Mouse (Mus musculus) c-Kit-positive CD71-positive TER-119-negative erythroid progenitor cells, embryonic 14.5 days (primary cell): ENCODE results near the gene Parva.
A peak's percentile ranks its signal among the peaks of the same experiment; 100 is the strongest.

ENCODE experiments used
- DNase-seq: peaks from one replicate; pipeline ENCODE4 v3.0.0-alpha.2; 2013; ENCODE audit warnings: low read depth

The Parva gene

GRCm38 (mm10) chr7:112427357-112428157 lies at the start of gene Parva:
Gene Parva (plus strand): TSS chr7:112427505.
- DNase-seq, result no peak

- DNase-seq, result no peak
Measured at GRCm38 (mm10) chr7:112378056-112378455, 49.2 kb upstream of the Parva start.

- DNase-seq, result no peak
Measured at GRCm38 (mm10) chr7:112378476-112378875, 48.8 kb upstream of the Parva start.

DNA sequence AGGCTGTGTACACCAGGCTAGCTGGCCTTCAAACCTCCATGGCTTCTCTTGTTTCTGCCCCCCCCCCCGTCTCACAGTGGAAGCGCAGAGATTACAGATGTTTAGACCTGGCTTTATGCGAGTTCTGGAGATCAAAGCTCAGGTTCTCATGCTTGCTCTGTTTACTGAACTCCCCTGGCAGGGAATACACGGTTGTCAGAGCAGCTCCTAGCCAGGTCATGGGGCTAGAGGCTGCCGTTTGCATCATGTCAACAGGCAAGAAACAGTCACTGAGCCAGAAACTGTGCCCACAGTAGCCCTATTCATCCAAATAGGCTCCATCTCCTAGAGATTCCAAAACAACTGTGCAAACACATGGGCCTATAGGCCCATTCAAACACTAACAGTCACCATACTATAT lies 40.8 kb upstream of the Parva start:
- DNase-seq, result no peak

GRCm38 (mm10) chr7:112387876-112388275 lies 39.4 kb upstream of the Parva start:
- no peak for DNase-seq

DNA sequence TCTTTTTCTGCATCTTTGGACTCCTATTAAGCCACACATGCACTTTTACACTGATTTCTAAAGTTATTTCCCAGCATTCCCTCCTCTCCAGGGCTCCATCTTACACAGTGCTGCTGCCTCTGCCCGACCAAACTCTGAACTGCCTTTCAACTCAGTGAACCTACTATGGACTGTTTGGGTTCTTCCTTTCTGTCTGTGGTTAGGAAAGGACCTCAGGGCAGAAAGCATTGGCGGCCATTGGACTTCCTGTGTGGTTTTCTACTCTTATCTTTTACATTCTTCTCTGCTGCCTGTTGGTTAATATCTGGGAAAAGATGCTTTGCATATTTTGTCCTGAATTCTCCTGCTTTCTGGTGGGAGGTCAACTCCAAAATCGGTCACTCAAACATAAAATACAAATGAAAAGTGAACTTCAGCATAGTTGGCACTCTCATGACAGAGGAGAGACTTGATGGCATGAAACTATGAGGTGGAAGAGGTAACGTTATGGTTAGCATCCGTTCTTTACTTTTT lies 38.9 kb upstream of the Parva start:
- DNase-seq, result no peak

DNA sequence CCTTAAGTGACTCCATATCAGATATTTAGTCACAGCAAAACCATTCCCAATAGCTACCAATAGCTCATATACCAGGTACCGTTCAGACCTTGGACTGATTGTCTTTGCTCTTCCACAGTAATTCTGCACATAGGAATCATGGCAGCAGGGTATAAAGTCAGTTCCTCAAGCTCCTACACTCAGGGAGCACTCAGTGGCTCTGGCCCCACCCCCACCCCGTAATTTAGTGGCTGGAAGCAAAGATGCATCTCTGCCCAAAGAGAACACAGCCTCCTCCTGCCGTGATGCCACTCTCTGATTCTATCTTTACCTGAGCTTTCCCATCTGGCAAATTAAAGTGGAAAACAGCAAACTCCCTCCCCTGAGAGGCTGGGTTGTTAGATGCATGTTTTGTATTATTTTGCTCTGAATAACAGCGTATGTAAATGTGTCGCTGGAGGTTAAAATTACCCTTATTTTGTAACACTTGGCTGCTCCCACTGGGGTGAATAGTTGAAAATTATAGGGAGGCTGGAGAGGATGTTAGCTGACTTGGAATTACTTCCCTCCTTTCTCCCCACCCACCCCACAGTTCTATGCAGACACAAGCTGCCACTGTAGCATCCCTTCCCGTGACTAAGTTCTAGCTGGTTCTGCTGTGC lies 37.6 kb upstream of the Parva start:
- no peak for DNase-seq

- DNase-seq, result no peak
Measured at GRCm38 (mm10) chr7:112390252-112390936, 36.9 kb upstream of the Parva start.

DNA sequence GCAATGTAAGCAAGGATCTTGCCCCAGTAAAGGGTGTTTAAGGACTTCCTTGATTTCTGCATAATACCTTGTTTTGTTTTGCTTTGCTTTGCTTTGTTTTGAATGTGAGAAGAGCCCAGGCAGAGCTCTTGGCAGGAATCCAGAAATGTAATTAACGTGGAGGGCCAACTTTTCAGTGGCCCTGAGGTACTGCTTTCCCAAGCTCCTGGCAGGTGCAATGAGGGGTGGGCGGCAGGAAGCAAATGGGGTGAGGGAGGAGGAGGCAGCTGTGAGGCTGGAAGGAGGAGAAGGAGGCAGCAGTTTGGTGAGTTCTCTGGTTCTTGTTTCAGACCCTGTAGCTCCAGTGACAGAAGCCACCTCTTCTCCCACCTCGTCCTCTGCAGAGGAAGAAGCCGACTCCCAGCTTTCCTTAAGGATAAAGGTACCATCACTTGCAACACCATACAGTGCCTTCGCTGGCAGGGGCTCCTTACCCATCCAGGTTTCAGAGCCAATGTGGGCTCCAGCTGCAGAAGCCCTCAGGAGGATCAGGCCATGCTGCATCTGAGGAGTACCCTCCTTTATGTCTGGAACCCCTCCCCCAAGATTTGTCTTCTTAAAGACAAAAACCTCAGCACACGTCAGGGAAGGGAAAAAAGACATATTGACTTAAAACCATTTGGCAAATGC lies 36.2 kb upstream of the Parva start:
- no peak for DNase-seq

DNA sequence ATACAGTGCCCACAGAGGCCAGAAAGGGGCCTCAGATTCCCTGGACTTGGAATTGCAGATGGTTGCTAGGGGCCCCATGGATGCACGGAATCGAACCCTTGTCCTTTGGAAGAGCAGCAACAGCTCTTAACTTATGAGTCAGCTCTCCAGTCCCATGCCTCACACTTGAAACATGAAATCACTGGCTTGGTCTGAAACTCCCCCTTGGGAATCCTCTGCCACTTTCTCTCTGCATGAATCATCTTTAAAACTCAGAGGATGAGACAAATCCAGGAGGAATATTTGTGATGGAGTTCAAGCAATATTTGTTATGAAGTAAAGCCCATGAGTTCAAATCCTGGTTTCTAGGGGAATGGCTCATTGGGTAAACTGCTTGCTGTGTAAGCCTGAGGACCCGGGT lies 29.5 kb upstream of the Parva start:
- DNase-seq, result no peak

GRCm38 (mm10) chr7:112399425-112400170 lies 27.7 kb upstream of the Parva start:
- no peak for DNase-seq

GRCm38 (mm10) chr7:112400175-112400574 lies 27.1 kb upstream of the Parva start:
- peak; percentile 24 for DNase-seq

GRCm38 (mm10) chr7:112405061-112405460 lies 22.2 kb upstream of the Parva start:
- DNase-seq, result no peak

DNA sequence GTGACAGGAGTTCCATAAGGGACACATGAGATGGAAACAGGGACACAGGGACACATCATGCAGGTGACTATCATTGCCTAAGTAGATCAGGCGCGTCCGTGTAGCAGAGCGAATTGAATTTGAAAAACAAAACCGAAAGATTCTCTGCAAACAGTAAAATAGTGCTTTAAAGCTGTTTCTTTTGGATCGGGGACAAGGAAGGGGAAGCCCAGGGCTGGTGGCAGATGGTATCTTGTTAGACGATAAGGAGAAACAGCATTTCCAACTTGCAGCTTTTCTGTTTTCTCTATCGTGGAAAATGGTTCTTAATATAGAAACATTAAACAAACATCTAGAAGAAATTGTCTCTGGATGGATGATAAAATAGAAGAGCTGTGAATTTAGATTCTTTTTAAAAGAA lies 21.7 kb upstream of the Parva start:
- DNase-seq, result no peak

DNA sequence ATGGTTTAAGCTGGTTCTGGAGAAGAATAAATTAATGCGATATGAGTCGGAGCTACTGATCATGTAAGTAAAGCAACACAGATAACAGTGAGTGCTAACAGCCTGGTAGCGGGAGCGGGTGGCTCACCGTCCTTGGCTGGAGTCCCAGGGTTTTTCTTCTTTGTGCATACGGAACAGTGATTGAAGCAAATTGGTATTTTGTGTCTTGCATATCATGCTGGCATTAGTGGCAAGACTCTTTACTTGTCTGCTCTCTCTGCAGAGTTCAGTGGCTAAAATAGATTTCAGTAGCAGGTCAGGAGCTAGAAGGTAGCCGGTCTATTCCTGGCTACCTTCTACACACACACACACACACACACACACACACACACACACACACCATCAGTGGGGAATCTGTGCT lies 19.7 kb upstream of the Parva start:
- DNase-seq, result no peak

- no peak for DNase-seq
Measured at GRCm38 (mm10) chr7:112409991-112410390, 17.3 kb upstream of the Parva start.

GRCm38 (mm10) chr7:112413286-112413685 lies 14.0 kb upstream of the Parva start:
- no peak for DNase-seq

- no peak for DNase-seq
Measured at GRCm38 (mm10) chr7:112416058-112416526, 11.2 kb upstream of the Parva start.

GRCm38 (mm10) chr7:112416730-112417513 lies 10.4 kb upstream of the Parva start:
- DNase-seq, result no peak

- DNase-seq, result no peak
Measured at GRCm38 (mm10) chr7:112417598-112417997, 9.7 kb upstream of the Parva start.

GRCm38 (mm10) chr7:112423438-112423837 lies 3.9 kb upstream of the Parva start:
- DNase-seq, result no peak
